Mouse (Mus musculus): ENCODE results near the gene Pip5k1a. TPM values are rescaled to one million over a fixed set of nuclear protein-coding genes. Genes with fewer than 3 reads are reported as not detected.
"Not testable (repeated sequence)": the region's sequence is repeated elsewhere in the genome, so short reads cannot be mapped to it uniquely, and the experiment has no call there.

Gene Pip5k1a
- polyA plus RNA-seq, 1 experiment from 2014 or later: 21.4 TPM

- no peak overlapping the region for H3K4me3 ChIP-seq (replicated peaks)
- no peak overlapping the region for H3K9ac ChIP-seq
- no peak overlapping the region for H3K27ac ChIP-seq
- no peaks in the 10 kb centered on the region for H3K4me1 ChIP-seq
- no peak for ATAC-seq (ENCODE audit: low FRiP score)
- 55% methylated on average over 10 of the region's 10 CpGs for WGBS
- H3K36me3 ChIP-seq (replicated peaks): peaks cover 21% of the 10 kb centered on the region
- H3K4me2 ChIP-seq: no peak overlapping the region
- H3K9me3 ChIP-seq: no peaks in the 10 kb centered on the region
- no peaks in the 10 kb centered on the region for H3K27me3 ChIP-seq
Measured at GRCm38 (mm10) chr3:95054481-95055260, 52.1 kb downstream of the Pip5k1a start.

- peaks cover 12% of the 10 kb centered on the region for H3K36me3 ChIP-seq (replicated peaks)
- ATAC-seq (ENCODE audit: low FRiP score): 0 out of 2 replicates have a peak, but pooled peaks have one; percentile 51
- H3K9me3 ChIP-seq: no peaks in the 10 kb centered on the region
- no peak overlapping the region for H3K4me2 ChIP-seq
- H3K27ac ChIP-seq: no peak overlapping the region
- WGBS: 49% methylated on average over 3 of the region's 3 CpGs
- no peaks in the 10 kb centered on the region for H3K4me1 ChIP-seq
- no peak overlapping the region for H3K4me3 ChIP-seq (replicated peaks)
- no peaks in the 10 kb centered on the region for H3K27me3 ChIP-seq
- H3K9ac ChIP-seq: no peak overlapping the region
Measured at GRCm38 (mm10) chr3:95053701-95054100, 53.0 kb downstream of the Pip5k1a start.

GRCm38 (mm10) chr3:95052959-95053358 lies 53.8 kb downstream of the Pip5k1a start:
- Histone ChIP-seq H3K4me3 (replicated peaks) (no peak overlapping the region), H3K36me3 (replicated peaks) (peaks cover 4% of the 10 kb centered on the region), H3K27me3 (no peaks in the 10 kb centered on the region), H3K27ac (no peak overlapping the region), H3K4me2 (no peak overlapping the region), H3K9ac (no peak overlapping the region), H3K4me1 (no peaks in the 10 kb centered on the region), H3K9me3 (no peaks in the 10 kb centered on the region)
- ATAC-seq (ENCODE audit: low FRiP score): no peak
- 54% methylated on average over 1 of the region's 1 CpGs for WGBS

- 77% methylated on average over 3 of the region's 3 CpGs for WGBS
- no peak overlapping the region for H3K4me3 ChIP-seq (replicated peaks)
- no peaks in the 10 kb centered on the region for H3K36me3 ChIP-seq (replicated peaks)
- no peak overlapping the region for H3K27ac ChIP-seq
- no peak overlapping the region for H3K9ac ChIP-seq
- H3K27me3 ChIP-seq: no peaks in the 10 kb centered on the region
- no peak overlapping the region for H3K4me2 ChIP-seq
- H3K4me1 ChIP-seq: 0 out of 2 replicates have a peak, but pooled peaks cover under 1% of the 10 kb centered on the region
- no peak for ATAC-seq (ENCODE audit: low FRiP score)
- no peaks in the 10 kb centered on the region for H3K9me3 ChIP-seq
Measured at GRCm38 (mm10) chr3:95047914-95048313, 58.8 kb downstream of the Pip5k1a start.

- Histone ChIP-seq H3K4me1 (peaks cover 6% of the 10 kb centered on the region), H3K4me2 (no peak overlapping the region), H3K9ac (no peak overlapping the region), H3K4me3 (replicated peaks) (no peak overlapping the region), H3K27me3 (no peaks in the 10 kb centered on the region), H3K9me3 (no peaks in the 10 kb centered on the region), H3K27ac (no peak overlapping the region), H3K36me3 (replicated peaks) (no peaks in the 10 kb centered on the region)
- 92% methylated on average over 11 of the region's 11 CpGs for WGBS
- ATAC-seq (ENCODE audit: low FRiP score): no peak
Measured at GRCm38 (mm10) chr3:95046462-95047057, 60.2 kb downstream of the Pip5k1a start.

GRCm38 (mm10) chr3:95043251-95043650 lies 63.5 kb downstream of the Pip5k1a start:
- WGBS: 75% methylated on average over 6 of the region's 6 CpGs
- ATAC-seq (ENCODE audit: low FRiP score): no peak
- Histone ChIP-seq H3K4me1 (peaks cover 11% of the 10 kb centered on the region), H3K36me3 (replicated peaks) (peaks cover 8% of the 10 kb centered on the region), H3K4me3 (replicated peaks) (no peak overlapping the region), H3K4me2 (no peak overlapping the region), H3K9ac (no peak overlapping the region), H3K27me3 (no peaks in the 10 kb centered on the region), H3K9me3 (no peaks in the 10 kb centered on the region), H3K27ac (no peak overlapping the region)

GRCm38 (mm10) chr3:95042838-95043229 lies 63.9 kb downstream of the Pip5k1a start:
- 34% methylated on average over 7 of the region's 7 CpGs for whole genome bisulfite sequencing
- H3K9ac ChIP-seq: peak overlapping the region; percentile 85
- H3K27ac ChIP-seq: 0 out of 2 replicates have a peak overlapping the region, but pooled peaks have one; percentile 13

GRCm38 (mm10) chr3:95042166-95042837 lies 64.4 kb downstream of the Pip5k1a start, which contains the start of gene Psmd4:
Gene Psmd4, minus strand, starts transcription at chr3:95042614.
- Histone ChIP-seq H3K4me2 (peak within 1 kb of the TSS; percentile 78), H3K4me1 (peaks cover 11% of the 10 kb centered on the region), H3K9ac (peak within 1 kb of the TSS; percentile 85), H3K9me3 (no peaks in the 10 kb centered on the region), H3K27ac (0 out of 2 replicates have a peak within 1 kb of the TSS, but pooled peaks have one; percentile 13), H3K27me3 (no peaks in the 10 kb centered on the region), H3K36me3 (replicated peaks) (peaks cover 12% of the 10 kb centered on the region), H3K4me3 (replicated peaks) (peak within 1 kb of the TSS; percentile 92)
- peak; percentile 100 for ATAC-seq (ENCODE audit: low FRiP score)
- under 1% methylated on average over 36 of the region's 36 CpGs for WGBS

More at GRCm38 (mm10) chr3:95042838-95043229, 63.9 kb downstream of the Pip5k1a start:
- ATAC-seq (ENCODE audit: low FRiP score): peak; percentile 62
- H3K9me3 ChIP-seq: no peaks in the 10 kb centered on the region
- peaks cover 11% of the 10 kb centered on the region for H3K36me3 ChIP-seq (replicated peaks)
- H3K4me1 ChIP-seq: peaks cover 11% of the 10 kb centered on the region
- H3K4me3 ChIP-seq (replicated peaks): peak overlapping the region; percentile 92
- H3K27me3 ChIP-seq: no peaks in the 10 kb centered on the region
- H3K4me2 ChIP-seq: peak overlapping the region; percentile 78

- H3K27ac ChIP-seq: no peak overlapping the region
- WGBS: 18% methylated on average over 3 of the region's 3 CpGs
- H3K4me3 ChIP-seq (replicated peaks): peak overlapping the region; percentile 92
- peak overlapping the region; percentile 85 for H3K9ac ChIP-seq
- H3K27me3 ChIP-seq: no peaks in the 10 kb centered on the region
- H3K9me3 ChIP-seq: no peaks in the 10 kb centered on the region
- peak overlapping the region; percentile 78 for H3K4me2 ChIP-seq
- ATAC-seq (ENCODE audit: low FRiP score): no peak
- H3K36me3 ChIP-seq (replicated peaks): peaks cover 17% of the 10 kb centered on the region
- peaks cover 11% of the 10 kb centered on the region for H3K4me1 ChIP-seq
Measured at GRCm38 (mm10) chr3:95041625-95042024, 65.1 kb downstream of the Pip5k1a start.

GRCm38 (mm10) chr3:95029953-95030352 lies 76.8 kb downstream of the Pip5k1a start:
- no peaks in the 10 kb centered on the region for H3K27me3 ChIP-seq
- no peak for ATAC-seq (ENCODE audit: low FRiP score)
- H3K36me3 ChIP-seq (replicated peaks): peaks cover 58% of the 10 kb centered on the region
- WGBS: 71% methylated on average over 3 of the region's 3 CpGs
- no peak overlapping the region for H3K9ac ChIP-seq
- no peaks in the 10 kb centered on the region for H3K9me3 ChIP-seq
- peaks cover 17% of the 10 kb centered on the region for H3K4me1 ChIP-seq
- H3K27ac ChIP-seq: no peak overlapping the region
- no peak overlapping the region for H3K4me3 ChIP-seq (replicated peaks)
- no peak overlapping the region for H3K4me2 ChIP-seq

GRCm38 (mm10) chr3:95029291-95029827 lies 77.4 kb downstream of the Pip5k1a start:
- not testable (repeated sequence) for H3K27me3 ChIP-seq; H3K9ac ChIP-seq; H3K4me3 ChIP-seq (replicated peaks); ATAC-seq (ENCODE audit: low FRiP score); H3K9me3 ChIP-seq; H3K27ac ChIP-seq; H3K4me2 ChIP-seq
- 80% methylated on average over 3 of the region's 3 CpGs for WGBS
- Histone ChIP-seq H3K36me3 (replicated peaks) (peaks cover 52% of the 10 kb centered on the region), H3K4me1 (peaks cover 19% of the 10 kb centered on the region)

- Histone ChIP-seq H3K4me3 (replicated peaks) (no peak overlapping the region), H3K9me3 (no peaks in the 10 kb centered on the region), H3K27me3 (no peaks in the 10 kb centered on the region), H3K4me2 (no peak overlapping the region), H3K4me1 (peaks cover 19% of the 10 kb centered on the region), H3K36me3 (replicated peaks) (peaks cover 45% of the 10 kb centered on the region), H3K27ac (no peak overlapping the region), H3K9ac (no peak overlapping the region)
- 92% methylated on average over 3 of the region's 3 CpGs for WGBS
- ATAC-seq (ENCODE audit: low FRiP score): no peak
Measured at GRCm38 (mm10) chr3:95028603-95029002, 78.1 kb downstream of the Pip5k1a start.
